Mouse (Mus musculus): ENCODE results near the gene Megf9. TPM values are rescaled to one million over a fixed set of nuclear protein-coding genes. Genes with fewer than 3 reads are reported as not detected.

Megf9 gene
- polyA plus RNA-seq, 1 experiment from 2014 or later, result 28.2 TPM

GRCm38 (mm10) chr4:70481931-70482330, 52.9 kb downstream of the Megf9 start:
- ATAC-seq, result no peak
- Histone ChIP-seq H3K4me1 (no peaks in the 10 kb centered on the region), H3K4me2 (no peak overlapping the region), H3K36me3 (ENCODE audit: poor library complexity, severe bottlenecking) (no peaks in the 10 kb centered on the region), H3K9ac (no peak overlapping the region), H3K9me3 (replicated peaks) (no peaks in the 10 kb centered on the region), H3K27me3 (no peaks in the 10 kb centered on the region), H3K4me3 (no peak overlapping the region), H3K27ac (no peak overlapping the region)
- WGBS, result 83% methylated on average over 4 of the region's 4 CpGs

GRCm38 (mm10) chr4:70471398-70471797, 63.4 kb downstream of the Megf9 start:
- WGBS, result 79% methylated on average over 2 of the region's 2 CpGs
- Histone ChIP-seq H3K4me3 (no peak overlapping the region), H3K27ac (no peak overlapping the region), H3K27me3 (no peaks in the 10 kb centered on the region), H3K9ac (no peak overlapping the region), H3K9me3 (replicated peaks) (no peaks in the 10 kb centered on the region), H3K36me3 (ENCODE audit: poor library complexity, severe bottlenecking) (peaks cover 7% of the 10 kb centered on the region; the same call in 1 of the 2 replicates), H3K4me2 (no peak overlapping the region), H3K4me1 (no peaks in the 10 kb centered on the region)
- no peak for ATAC-seq

GRCm38 (mm10) chr4:70465921-70466689, 68.7 kb downstream of the Megf9 start:
- 94% methylated on average over 1 of the region's 1 CpGs for WGBS

GRCm38 (mm10) chr4:70463302-70463701, 71.5 kb downstream of the Megf9 start:
- Histone ChIP-seq H3K9ac (no peak overlapping the region), H3K4me2 (no peak overlapping the region), H3K4me3 (no peak overlapping the region), H3K27ac (no peak overlapping the region), H3K9me3 (replicated peaks) (no peaks in the 10 kb centered on the region), H3K36me3 (ENCODE audit: poor library complexity, severe bottlenecking) (peaks cover 7% of the 10 kb centered on the region; the same call in 1 of the 2 replicates), H3K27me3 (no peaks in the 10 kb centered on the region), H3K4me1 (no peaks in the 10 kb centered on the region)
- WGBS, result 79% methylated on average over 2 of the region's 2 CpGs
- ATAC-seq, result no peak

More at GRCm38 (mm10) chr4:70465921-70466689, 68.7 kb downstream of the Megf9 start:
- no peak for ATAC-seq
- Histone ChIP-seq H3K4me3 (no peak overlapping the region), H3K4me2 (no peak overlapping the region), H3K27me3 (no peaks in the 10 kb centered on the region), H3K4me1 (no peaks in the 10 kb centered on the region), H3K9ac (no peak overlapping the region), H3K27ac (no peak overlapping the region), H3K36me3 (ENCODE audit: poor library complexity, severe bottlenecking) (peaks cover 7% of the 10 kb centered on the region; the same call in 1 of the 2 replicates), H3K9me3 (replicated peaks) (no peaks in the 10 kb centered on the region)

GRCm38 (mm10) chr4:70461416-70461815, 73.4 kb downstream of the Megf9 start:
- H3K27ac ChIP-seq, result no peak overlapping the region
- no peaks in the 10 kb centered on the region for H3K9me3 ChIP-seq (replicated peaks)
- no peaks in the 10 kb centered on the region for H3K27me3 ChIP-seq
- H3K9ac ChIP-seq, result no peak overlapping the region
- H3K4me1 ChIP-seq, result no peaks in the 10 kb centered on the region
- H3K4me2 ChIP-seq, result no peak overlapping the region
- no peaks in the 10 kb centered on the region for H3K36me3 ChIP-seq (ENCODE audit: poor library complexity, severe bottlenecking)
- H3K4me3 ChIP-seq, result no peak overlapping the region
- ATAC-seq, result no peak

GRCm38 (mm10) chr4:70452161-70452560, 82.6 kb downstream of the Megf9 start:
- H3K4me3 ChIP-seq, result no peak overlapping the region
- no peaks in the 10 kb centered on the region for H3K4me1 ChIP-seq
- peaks cover 21% of the 10 kb centered on the region for H3K36me3 ChIP-seq (ENCODE audit: poor library complexity, severe bottlenecking)
- no peaks in the 10 kb centered on the region for H3K9me3 ChIP-seq (replicated peaks)
- no peak overlapping the region for H3K27ac ChIP-seq
- ATAC-seq, result 0 out of 2 replicates have a peak, but pooled peaks have one; percentile 38
- no peak overlapping the region for H3K9ac ChIP-seq
- 88% methylated on average over 3 of the region's 3 CpGs for WGBS
- H3K4me2 ChIP-seq, result no peak overlapping the region
- no peaks in the 10 kb centered on the region for H3K27me3 ChIP-seq

- H3K4me1 ChIP-seq, result no peaks in the 10 kb centered on the region
- H3K27ac ChIP-seq, result no peak overlapping the region
- ATAC-seq, result peak; percentile 57; the same call in 1 of the 2 replicates
- no peaks in the 10 kb centered on the region for H3K9me3 ChIP-seq (replicated peaks)
- peaks cover 21% of the 10 kb centered on the region for H3K36me3 ChIP-seq (ENCODE audit: poor library complexity, severe bottlenecking)
- H3K27me3 ChIP-seq, result no peaks in the 10 kb centered on the region
- 0% methylated on average over 2 of the region's 2 CpGs for WGBS
- H3K9ac ChIP-seq, result no peak overlapping the region
- H3K4me3 ChIP-seq, result no peak overlapping the region
- no peak overlapping the region for H3K4me2 ChIP-seq
Observed at GRCm38 (mm10) chr4:70451750-70452149, 83.0 kb downstream of the Megf9 start.

- Histone ChIP-seq H3K27me3 (no peaks in the 10 kb centered on the region), H3K27ac (no peak overlapping the region), H3K9ac (no peak overlapping the region), H3K4me2 (no peak overlapping the region), H3K9me3 (replicated peaks) (no peaks in the 10 kb centered on the region), H3K36me3 (ENCODE audit: poor library complexity, severe bottlenecking) (peaks cover 11% of the 10 kb centered on the region; the same call in 1 of the 2 replicates), H3K4me1 (no peaks in the 10 kb centered on the region), H3K4me3 (no peak overlapping the region)
- no peak for ATAC-seq
- 95% methylated on average over 1 of the region's 1 CpGs for WGBS
Observed at GRCm38 (mm10) chr4:70449668-70450067, 85.1 kb downstream of the Megf9 start.

GRCm38 (mm10) chr4:70446774-70447173, 88.0 kb downstream of the Megf9 start:
- H3K9ac ChIP-seq, result no peak overlapping the region
- H3K4me3 ChIP-seq, result no peak overlapping the region
- WGBS, result 77% methylated on average over 3 of the region's 3 CpGs
- H3K36me3 ChIP-seq (ENCODE audit: poor library complexity, severe bottlenecking), result peaks cover 5% of the 10 kb centered on the region; the same call in 1 of the 2 replicates
- H3K27ac ChIP-seq, result no peak overlapping the region
- H3K27me3 ChIP-seq, result no peaks in the 10 kb centered on the region
- no peaks in the 10 kb centered on the region for H3K4me1 ChIP-seq
- no peak overlapping the region for H3K4me2 ChIP-seq
- no peak for ATAC-seq
- H3K9me3 ChIP-seq (replicated peaks), result no peaks in the 10 kb centered on the region

- Histone ChIP-seq H3K4me1 (no peaks in the 10 kb centered on the region), H3K4me2 (no peak overlapping the region), H3K4me3 (no peak overlapping the region), H3K27me3 (no peaks in the 10 kb centered on the region), H3K27ac (no peak overlapping the region), H3K36me3 (ENCODE audit: poor library complexity, severe bottlenecking) (no peaks in the 10 kb centered on the region), H3K9me3 (replicated peaks) (no peaks in the 10 kb centered on the region), H3K9ac (no peak overlapping the region)
- no peak for ATAC-seq
- 50% methylated on average over 2 of the region's 2 CpGs for WGBS
Observed at GRCm38 (mm10) chr4:70420202-70420601, 114.6 kb downstream of the Megf9 start.

GRCm38 (mm10) chr4:70412126-70412525, 122.7 kb downstream of the Megf9 start:
- no peak overlapping the region for H3K27ac ChIP-seq
- H3K4me2 ChIP-seq, result no peak overlapping the region
- H3K27me3 ChIP-seq, result no peaks in the 10 kb centered on the region
- H3K4me1 ChIP-seq, result peaks cover 32% of the 10 kb centered on the region
- H3K36me3 ChIP-seq (ENCODE audit: poor library complexity, severe bottlenecking), result no peaks in the 10 kb centered on the region
- no peak for ATAC-seq
- 19% methylated on average over 2 of the region's 2 CpGs for WGBS
- H3K9me3 ChIP-seq (replicated peaks), result no peaks in the 10 kb centered on the region
- H3K9ac ChIP-seq, result no peak overlapping the region
- no peak overlapping the region for H3K4me3 ChIP-seq

- peak within 1 kb of the TSS; percentile 59 for H3K4me3 ChIP-seq
- peak within 1 kb of the TSS; percentile 69 for H3K4me2 ChIP-seq
- ATAC-seq, result peak; percentile 99
- WGBS, result under 1% methylated on average over 50 of the region's 55 CpGs
- H3K9me3 ChIP-seq (replicated peaks), result no peaks in the 10 kb centered on the region
- H3K36me3 ChIP-seq (ENCODE audit: poor library complexity, severe bottlenecking), result no peaks in the 10 kb centered on the region
- H3K9ac ChIP-seq, result peak within 1 kb of the TSS; percentile 85
- H3K27me3 ChIP-seq, result no peaks in the 10 kb centered on the region
- H3K27ac ChIP-seq, result peak within 1 kb of the TSS; percentile 65
- H3K4me1 ChIP-seq, result peaks cover 38% of the 10 kb centered on the region
Observed at GRCm38 (mm10) chr4:70409994-70410721, 124.6 kb downstream of the Megf9 start, which contains the start of gene Cdk5rap2. Cdk5rap2 (minus strand) TSS chr4:70410443.

Measured in forebrain, embryonic 13.5 days (tissue).